Mouse (Mus musculus) embryo, embryonic 9.5 days (tissue): ENCODE measurements around the gene Ect2l.

Experiments
- DNase-seq: peaks from one replicate; pipeline ENCODE4 v3.0.0-alpha.2; 2017; ENCODE audit errors: extremely low spot score

The Ect2l gene

DNA sequence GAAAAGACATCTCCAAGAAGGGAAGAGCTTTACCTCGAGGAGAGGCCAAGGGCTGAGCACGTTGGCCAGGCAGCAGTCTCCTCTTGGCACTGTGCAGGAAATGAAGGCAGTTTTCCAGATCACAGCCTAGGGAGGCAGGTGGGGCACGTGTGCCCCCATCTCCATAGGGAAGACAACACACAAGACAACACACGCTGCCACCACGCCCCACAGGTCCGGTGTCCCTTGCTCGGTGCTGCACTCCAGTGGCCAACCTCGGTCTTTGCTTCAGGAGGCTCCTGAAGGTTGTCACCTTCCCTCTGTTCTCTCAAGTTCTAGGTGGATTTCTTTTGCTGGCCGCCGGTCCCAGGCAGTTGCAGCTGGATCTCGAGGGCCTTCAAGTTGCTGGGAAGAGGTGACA is at the start of gene Ect2l:
Ect2l (minus strand) TSS at position 165 of the 400 bp plus-strand sequence.
- DNase-seq, result peak; percentile 62

GRCm38 (mm10) chr10:18251345-18251744 is 40.7 kb upstream of the Ect2l start:
- DNase-seq, result no peak

GRCm38 (mm10) chr10:18243614-18244013 is 32.9 kb upstream of the Ect2l start:
- no peak for DNase-seq

DNA sequence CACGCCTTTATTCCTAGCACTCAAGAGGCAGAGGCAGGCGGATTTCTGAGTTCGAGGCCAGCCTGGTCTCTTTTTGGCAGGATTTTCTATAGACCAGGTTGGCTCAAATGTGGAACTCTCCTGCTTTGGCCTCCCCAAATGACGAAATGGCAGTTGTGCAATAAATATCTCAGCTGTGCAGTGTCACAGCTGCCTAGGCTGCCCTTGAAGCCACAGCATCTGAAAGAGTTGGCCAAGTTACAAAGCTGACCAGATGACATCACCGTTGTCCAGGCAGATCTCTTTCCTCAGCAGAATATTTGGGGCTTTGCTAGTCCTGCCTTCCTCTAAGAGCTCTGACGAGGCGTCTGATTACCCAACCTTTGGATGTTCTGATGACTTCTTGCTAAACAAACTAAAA is 26.5 kb upstream of the Ect2l start:
- DNase-seq, result no peak

GRCm38 (mm10) chr10:18236328-18236927 is 25.7 kb upstream of the Ect2l start:
- no peak for DNase-seq

DNA sequence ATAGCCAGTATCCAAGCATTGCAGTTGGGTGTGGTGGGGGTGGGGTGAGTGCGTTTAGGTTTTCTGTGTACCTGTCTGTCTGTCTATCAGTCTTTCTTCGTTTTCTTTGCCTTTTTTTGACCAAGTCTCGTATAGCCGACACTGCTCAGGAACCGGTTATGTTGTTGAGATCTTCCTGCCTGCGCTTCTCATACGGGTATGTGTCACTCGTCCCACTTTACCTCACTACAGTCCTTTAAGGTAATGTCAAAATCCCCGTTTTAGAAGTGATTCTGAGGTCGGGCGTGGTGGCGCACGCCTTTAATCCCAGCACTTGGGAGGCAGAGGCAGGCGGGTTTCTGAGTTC is 24.7 kb upstream of the Ect2l start:
- no peak for DNase-seq

- DNase-seq, result peak; percentile 95
Measured at GRCm38 (mm10) chr10:18234560-18235401, 24.1 kb upstream of the Ect2l start, which contains the start of gene Ccdc28a. Gene Ccdc28a (minus strand): TSS chr10:18234998.

- DNase-seq, result no peak
Measured at GRCm38 (mm10) chr10:18233891-18234290, 23.2 kb upstream of the Ect2l start.

DNA sequence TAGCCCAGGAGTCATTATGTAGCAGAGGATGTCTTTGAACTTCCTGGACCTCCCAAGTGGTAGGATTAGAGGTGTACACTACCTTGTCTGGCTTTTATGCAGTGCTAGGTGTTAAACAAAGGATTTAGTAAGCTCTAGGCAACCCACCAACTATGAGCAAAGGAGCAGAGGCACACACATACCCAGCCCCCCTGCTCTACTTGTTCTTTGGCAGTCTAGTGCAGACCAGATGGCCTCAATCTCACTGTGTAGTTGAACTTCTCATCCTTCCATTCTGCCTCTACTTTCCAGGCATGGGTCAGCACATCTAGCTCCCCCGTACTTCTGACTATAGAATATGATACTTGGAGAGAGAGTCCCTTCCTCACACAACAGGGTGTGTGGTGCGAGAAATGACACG is 13.7 kb upstream of the Ect2l start:
- no peak for DNase-seq

- DNase-seq, result no peak
Measured at GRCm38 (mm10) chr10:18219351-18219750, 8.7 kb upstream of the Ect2l start.

GRCm38 (mm10) chr10:18214124-18214523 is 3.4 kb upstream of the Ect2l start:
- DNase-seq, result no peak

- DNase-seq, result no peak
Measured at GRCm38 (mm10) chr10:18213373-18213772, 2.7 kb upstream of the Ect2l start.

DNA sequence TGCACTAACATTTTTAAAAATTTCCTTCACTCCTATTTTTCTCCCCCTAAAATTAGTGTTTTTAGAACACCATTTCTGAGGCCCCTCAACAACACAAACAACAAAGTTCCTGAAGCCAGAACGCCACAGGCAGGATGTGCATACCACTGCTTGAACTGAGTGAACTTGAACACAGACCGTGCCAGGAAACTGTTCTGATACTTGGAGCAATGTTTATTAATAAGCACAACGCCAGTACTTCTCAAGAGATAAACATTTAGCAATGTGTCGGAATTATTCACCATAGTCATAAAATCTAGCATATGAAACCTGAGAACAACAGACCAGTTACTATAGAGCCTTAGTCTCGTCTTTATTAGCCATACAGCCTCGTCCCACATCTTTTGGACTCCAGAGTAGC is 571 bp downstream of the Ect2l start:
- no peak for DNase-seq

DNA sequence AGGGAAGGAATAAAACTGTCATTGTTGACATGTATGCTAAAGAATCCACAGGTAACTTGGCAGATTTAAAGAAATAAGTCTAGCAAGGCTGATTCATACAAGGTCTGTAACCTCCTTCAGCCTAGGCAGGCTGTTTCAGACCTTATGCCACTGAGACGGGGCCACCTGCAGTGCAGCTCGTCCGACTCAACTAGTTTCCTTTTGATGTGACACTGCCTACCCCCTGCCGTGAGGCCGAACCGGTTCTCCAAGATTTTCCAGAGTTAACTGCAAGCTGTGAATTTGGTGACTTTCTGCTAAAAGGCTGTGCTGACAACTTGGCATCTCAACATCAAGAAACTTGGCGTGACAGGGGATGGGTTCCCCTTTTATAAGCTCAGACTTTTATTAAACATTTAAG is 6.6 kb downstream of the Ect2l start:
- DNase-seq, result peak; percentile 16

DNA sequence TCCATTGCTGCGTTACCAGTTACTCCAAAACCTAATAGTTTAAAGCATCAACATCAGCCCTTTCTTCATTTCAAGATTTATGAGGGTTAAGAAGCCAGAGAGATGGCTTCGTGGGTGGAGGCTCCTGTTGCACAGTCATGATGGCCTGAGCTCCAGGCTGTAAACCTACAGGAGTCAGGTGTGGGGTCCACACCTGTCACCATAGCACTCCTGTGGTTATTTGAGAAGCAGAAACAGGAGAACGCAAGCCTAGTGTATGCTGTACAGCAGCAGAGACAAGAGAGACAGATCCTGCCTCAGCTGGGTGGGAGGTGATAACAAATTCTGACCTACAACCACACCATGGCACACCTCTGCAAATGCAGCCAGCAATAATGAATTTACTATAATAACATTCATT is 8.3 kb downstream of the Ect2l start:
- no peak for DNase-seq

DNA sequence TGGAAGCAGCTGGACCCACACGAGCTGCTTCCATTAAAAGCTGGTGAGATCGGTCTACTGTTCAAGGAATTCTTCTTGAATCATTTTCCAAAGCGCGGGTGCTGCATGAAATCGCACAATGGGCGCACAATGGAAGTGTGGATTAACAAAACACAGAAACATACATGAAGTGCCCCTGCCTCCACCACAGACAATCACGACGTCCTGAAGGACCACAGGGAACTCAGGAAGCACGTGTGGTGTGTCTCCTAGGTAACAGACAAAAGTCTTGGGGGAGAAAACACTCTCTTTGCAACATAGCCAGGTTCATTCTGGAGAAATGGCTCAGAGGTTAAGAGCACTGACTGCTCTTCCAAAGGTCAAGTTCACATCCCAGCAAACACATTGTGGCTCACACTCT is 10.0 kb downstream of the Ect2l start:
- DNase-seq, result no peak

DNA sequence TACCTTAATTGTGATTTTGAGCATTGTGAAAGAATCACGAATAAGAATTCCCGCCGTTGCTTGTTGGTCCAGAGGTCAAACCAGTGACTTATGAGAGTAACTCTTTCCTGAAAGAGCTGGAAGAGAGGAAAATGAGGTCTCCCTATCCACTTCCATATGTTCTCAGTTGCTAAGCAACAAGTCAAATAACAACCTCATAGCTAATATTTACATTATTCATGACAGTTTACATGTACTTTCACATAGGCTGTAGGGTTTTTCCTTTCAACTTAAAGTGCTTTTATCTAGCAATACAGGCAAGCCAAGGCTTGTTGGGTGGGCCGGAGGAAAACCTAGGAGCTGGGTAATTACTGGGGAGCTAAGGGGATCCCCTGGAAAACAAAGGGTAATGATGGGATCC is 10.8 kb downstream of the Ect2l start:
- DNase-seq, result no peak

- DNase-seq, result no peak
Measured at GRCm38 (mm10) chr10:18198286-18199015, 12.2 kb downstream of the Ect2l start.

GRCm38 (mm10) chr10:18197206-18197979 is 13.3 kb downstream of the Ect2l start:
- DNase-seq, result peak; percentile 78

DNA sequence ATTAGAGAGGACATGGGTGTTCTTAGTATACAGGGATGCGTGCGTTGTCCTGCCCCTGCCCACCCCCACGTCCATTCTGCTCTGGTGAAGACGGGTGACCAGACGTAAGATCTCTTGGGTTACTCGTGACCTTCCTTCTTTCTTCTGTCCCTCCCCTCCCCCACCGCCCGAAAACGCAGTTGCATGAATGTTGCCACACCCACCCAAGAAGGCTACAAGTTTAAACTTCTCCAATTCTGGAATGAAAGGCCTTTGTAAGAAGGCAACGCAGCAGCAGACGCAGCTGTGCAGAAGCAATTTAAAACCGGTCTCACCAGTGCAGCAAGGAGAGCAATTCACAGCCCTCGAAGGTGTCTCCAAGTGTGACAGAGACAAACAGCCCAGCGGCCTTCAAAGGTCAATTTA is 16.0 kb downstream of the Ect2l start:
- peak; percentile 13 for DNase-seq

DNA sequence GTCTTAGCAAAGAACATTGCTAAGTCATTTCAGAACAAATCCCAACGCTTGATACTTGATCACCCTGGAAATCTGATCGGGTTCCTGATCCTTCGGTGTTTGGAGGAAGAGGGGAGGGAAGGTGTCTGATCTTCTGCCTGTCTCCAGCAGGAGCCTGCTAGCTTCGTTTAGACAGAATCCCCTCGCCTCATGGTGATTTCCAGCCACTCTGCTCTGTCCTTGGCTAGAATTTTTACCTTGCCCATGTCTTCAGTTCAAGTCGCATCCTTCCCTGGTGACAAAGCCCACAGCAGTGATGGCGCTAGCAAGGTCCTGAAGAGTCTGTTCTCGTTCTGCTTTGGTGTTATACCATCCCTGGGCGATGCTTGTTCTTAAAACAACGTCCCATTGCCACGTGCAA is 16.5 kb downstream of the Ect2l start:
- no peak for DNase-seq

GRCm38 (mm10) chr10:18193221-18193620 is 17.5 kb downstream of the Ect2l start:
- DNase-seq, result no peak
